Mouse (Mus musculus): ENCODE data around the gene Spock2.
"Not testable (repeated sequence)": the region's sequence is repeated elsewhere in the genome, so short reads cannot be mapped to it uniquely, and the experiment has no call there.

Gene Spock2

DNA sequence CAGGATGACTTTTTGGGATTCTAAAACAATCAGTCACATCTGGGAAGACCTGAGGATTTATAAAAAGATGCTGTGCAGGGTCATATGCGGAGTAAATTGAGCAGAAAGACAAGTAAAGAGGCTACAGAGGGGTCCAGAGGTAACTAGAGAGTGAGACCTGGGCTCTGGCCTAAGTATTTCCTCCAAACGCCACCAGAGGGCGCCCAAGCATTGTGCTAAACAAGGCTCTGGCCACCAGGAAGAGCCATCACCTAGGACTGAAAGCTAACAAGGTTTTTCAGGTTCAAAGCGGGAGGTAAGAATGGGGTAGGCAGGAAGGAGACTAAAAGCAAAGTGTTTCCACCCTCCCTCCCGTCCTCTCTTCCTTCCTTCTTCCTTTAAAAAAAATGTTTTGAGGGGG, 42.1 kb downstream of the Spock2 start:
- DNase-seq (ENCODE audit: low spot score) = peak; percentile 78

DNA sequence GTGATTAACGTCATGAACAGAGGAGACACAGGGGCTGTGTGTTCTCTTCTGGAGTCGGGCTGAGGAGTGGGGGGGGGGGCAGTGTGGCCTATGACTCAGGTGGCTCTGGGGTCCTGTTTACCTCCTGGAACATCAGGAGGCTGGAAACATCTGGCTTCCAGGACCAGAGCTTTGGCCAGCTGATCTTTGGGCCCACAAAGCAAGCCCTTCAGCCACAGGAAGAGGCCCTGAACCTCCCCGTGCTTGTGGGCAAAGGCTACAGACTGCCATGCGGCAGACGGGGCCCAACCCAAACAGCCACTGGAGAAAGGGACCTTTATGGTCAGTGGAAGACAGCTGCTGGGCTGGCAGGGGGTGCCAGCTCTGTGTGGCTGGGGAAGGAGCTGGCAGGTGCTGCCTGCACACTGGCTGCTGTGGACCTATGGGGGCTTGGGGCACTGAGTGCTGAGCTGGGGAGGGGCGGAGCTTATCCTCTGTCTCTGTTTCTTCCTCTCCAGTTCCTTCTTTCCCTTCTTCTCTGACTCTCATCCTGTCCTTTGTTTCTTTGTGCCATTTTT, 45.2 kb downstream of the Spock2 start:
- DNase-seq (ENCODE audit: low spot score) = no peak

DNA sequence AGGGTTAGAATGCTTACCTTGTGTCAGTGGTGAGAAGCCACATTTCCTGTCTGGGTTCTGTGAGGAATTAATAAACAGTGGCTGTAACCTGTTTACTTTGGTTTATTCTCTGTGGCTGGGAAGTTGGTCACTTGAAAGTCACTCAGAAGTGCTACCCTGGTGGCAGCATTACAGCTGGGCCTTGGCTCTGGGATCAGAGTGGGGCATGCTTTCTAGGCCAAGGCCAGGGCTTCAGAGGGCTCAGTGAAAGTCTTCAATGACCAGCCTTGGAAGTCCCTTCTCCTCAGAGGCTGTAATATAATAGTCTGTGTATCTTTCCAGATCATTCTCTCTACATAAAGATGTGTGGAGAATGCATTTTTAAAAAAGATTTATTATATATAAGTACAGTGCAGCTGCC, 50.0 kb downstream of the Spock2 start:
- no peak for DNase-seq (ENCODE audit: low spot score)

DNA sequence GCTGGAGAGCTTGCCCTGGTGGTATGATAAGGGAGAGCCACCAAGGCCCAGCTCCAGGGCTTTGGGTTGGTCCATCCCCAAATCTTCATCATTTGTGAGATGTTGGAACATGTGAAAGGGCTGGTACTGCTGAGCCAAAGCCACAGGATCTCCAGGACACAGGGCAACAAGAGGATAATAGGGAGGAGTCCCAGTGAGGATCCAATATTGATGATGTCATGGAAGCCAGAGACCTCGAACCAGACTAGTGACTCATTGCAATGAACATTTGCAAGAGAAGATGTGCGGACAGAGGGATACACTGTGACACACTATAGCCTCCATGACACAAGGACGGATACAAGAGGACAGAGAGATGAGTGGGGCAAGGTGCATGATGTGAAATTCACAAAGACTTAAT, 52.1 kb downstream of the Spock2 start:
- no peak for DNase-seq (ENCODE audit: low spot score)

DNA sequence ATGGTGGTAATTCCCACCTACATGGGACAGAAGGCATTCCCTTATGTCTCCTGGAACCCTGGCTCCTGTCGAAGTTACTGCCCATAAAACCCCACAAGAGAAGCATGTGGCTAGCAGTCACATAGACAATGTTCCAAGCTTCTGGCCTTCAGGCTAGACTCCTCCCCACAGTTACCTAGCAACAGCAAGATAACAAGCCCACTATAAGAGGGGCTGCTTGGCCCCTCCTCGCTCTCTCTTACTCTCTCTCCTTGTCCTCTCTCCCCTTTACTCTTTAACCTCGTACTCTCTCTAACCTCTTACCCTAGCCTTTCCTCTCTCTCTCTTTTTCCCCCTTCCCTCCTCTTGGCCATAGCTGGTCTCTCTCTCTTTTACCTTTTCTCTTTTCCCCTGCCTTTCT, 55.4 kb downstream of the Spock2 start:
- not testable (repeated sequence) for DNase-seq (ENCODE audit: low spot score)

DNA sequence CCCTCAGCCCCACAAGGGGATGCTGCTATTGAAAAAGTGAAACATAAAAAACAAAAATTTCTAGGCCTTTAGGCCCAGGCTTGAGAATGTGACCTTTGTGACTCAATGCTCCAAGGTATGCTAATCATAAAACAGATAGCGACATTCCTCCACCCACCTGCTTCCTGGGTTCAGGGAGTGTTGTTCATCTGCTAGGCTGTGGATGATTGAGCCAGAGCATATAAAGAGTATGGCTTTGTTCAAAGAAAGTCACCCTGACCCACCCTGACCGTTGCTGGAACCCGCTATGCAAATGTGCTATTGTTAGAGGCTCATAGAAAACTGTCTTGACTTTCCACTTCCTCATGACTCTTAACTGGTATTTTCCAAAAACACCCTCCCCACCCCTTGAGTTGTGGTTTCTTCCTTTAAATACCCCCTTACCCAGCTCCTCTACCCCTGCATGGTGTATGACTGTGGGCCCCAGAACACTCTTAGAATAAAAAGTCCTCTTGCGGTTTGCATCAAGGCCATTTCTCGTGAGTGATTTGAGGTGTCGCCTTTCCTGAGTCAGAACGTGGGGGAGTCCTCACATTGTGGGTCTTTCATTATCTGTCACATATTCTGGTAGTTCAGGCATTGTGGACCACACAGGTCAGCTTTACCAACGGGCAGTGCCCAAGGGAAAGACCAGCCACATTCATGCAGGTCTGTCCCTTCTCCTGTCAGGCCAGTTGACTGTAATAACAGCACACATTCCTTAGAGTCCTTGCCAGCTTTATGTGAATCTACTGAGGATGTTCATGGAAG, 56.4 kb downstream of the Spock2 start:
- not testable (repeated sequence) for DNase-seq (ENCODE audit: low spot score)

DNA sequence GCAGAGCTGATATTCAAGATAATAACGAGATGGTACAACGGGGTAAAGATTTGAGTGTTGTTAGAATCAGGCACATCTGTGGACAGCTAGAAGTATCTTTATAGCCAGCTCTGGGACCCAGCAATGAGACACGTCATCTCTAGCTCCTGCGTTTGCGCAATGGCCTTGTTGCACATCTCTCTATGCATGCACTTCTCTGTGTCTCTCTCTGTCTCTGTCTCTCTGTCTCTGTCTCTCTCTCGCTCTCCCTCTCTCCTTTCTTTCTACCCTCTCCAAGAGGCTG, 56.9 kb downstream of the Spock2 start:
- DNase-seq (ENCODE audit: low spot score) = no peak

DNA sequence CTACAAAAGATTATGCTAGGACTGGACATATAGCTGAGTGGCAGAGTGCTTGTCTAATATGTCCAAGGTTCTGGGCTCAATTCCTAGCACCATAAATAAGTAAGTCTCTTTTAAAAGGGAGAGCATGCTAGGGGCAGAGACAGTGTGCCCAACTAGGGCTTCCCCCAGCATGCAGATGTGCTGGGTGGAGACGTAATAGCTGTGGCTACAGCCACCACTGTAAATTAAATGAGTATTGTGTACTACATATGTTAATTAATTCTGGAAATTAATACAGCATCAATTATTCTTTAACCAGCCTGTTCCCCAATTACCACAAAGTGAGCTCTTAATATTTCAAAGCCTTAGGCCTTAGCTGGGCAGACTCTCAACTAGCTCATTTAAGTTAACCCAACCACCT, 58.9 kb downstream of the Spock2 start:
- DNase-seq (ENCODE audit: low spot score) = no peak

DNA sequence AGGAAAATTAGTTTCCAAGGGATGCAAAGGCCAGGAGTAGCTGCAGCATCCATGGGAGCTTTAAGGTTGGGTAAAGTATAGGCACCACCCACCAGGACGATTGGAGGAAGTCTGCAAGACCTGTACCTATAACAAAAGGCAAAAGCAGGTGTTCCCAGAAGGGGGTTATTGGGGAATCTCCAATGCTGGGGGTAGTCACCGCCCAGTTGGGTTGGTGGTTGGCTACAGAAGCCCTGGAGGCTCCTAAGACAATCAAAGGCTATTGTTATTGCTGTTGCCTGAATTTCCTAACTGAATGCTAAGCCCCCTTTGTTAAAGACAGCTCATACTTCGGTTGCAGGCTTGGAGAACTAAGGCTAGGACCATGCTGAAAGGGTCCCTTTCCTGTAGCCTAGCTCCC, 60.0 kb downstream of the Spock2 start:
- no peak for DNase-seq (ENCODE audit: low spot score)

DNA sequence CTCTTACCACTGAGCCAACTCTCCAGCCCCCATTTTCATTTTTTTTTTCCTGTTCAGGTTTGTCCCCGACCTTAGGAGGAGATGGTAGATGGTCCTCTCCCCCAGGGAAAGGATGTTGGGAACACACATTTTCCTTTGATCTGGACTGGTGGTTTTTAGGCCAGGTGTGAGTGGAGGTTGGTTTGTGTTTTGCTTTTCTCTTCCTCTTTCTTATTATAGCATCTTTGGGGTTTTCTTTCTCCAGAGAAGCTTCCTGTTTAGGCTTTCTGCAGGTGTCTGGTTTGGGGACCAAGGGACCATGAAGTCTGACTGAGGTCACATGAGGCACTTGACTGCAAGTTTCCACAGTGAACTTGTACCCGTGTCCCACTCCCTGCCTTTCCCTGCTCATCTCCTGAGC, 62.3 kb downstream of the Spock2 start:
- DNase-seq (ENCODE audit: low spot score) = peak; percentile 31

DNA sequence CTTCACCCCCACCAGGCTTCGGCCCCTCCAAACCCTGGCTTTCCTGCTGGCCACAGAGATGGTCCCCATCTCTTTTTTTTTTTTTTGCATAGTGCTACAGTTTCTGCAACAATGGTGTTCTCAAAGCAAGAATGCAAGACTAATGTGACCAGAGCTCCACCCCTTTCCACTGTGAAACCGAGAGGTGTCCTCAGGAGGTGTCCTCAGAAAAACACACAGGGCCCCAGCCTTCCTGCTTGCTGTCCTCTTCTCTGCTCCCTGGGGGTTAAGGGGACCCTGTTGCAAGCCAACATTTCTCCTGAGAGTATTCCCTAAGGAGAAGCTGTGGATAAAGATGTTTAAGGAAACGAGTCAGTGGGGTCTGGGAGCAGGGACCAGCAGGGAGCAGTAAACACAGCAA, 62.9 kb downstream of the Spock2 start:
- peak; percentile 43 for DNase-seq (ENCODE audit: low spot score)

DNA sequence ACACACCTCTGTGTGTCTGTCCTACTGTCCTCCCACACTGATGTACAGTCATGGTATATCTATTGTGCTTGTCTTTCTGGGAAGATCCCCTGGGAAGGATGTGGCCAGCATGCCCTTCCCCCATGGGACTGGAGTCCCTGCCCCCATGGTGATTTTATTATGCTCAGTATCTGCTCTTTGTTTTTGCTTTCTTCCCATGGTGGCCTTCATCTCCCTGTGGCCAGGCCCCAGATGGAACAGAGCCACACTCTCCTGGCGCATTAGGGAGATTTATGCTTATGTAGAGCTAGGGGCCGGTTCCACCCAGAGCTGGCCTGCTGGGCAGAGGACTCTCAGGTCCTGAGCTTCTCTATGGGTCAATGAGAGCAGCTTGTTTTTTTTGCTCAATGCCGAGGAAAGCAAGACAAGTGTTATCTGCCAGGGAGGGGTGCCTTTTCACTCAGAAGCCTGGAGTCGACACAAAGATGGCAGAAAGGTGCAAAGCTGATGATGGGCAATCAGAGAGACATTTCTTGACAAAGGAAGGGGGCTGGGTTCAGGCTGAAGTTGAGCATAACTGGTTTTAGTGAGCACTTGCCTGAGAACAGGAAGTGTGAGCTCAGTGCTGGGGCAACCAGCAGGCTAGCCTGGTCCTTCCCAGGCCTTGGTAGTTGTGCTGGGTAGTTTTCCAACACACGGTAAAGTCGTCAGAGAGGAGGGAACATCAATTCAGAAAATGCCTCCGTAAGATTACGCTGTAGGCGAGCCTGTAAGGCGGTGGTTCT, 64.5 kb downstream of the Spock2 start:
- no peak for DNase-seq (ENCODE audit: low spot score)

DNA sequence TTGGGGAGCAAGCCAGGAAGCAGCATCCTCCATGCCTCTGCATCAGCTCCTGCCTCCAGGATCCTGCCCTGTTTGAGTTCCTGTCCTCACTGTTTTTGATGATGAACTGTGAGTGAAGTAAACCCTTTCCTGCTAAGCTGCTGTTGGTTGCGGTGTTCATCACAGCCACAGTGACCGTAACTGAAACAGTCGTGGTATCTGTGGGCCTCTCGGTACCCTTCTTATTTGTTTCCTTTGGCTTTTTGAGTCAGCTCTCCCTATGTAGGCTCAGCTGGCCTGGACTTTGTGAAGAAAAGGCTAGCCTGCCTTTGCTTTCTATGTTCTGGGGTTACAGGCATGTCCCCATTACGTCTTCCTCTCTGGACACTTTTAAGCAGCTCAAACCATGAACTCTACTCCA, 65.3 kb downstream of the Spock2 start:
- DNase-seq (ENCODE audit: low spot score) = no peak

DNA sequence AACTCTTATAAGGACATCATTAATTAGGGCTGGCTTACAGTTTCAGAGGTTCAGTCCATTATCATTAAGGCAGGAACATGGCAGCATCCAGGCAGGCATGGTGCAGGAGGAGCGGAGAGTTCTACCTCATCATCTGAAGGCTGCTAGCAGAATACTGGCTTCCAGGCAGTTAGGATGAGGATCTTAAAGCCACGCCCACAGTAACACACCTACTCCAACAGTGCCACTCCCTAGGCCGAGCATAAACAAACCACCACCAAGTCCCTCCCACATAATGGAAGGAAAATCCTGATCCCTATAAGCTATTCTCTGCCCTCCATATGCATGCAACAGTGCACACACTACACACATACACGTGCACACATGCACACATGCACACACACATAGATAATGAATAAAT, 66.3 kb downstream of the Spock2 start:
- DNase-seq (ENCODE audit: low spot score) = no peak

DNA sequence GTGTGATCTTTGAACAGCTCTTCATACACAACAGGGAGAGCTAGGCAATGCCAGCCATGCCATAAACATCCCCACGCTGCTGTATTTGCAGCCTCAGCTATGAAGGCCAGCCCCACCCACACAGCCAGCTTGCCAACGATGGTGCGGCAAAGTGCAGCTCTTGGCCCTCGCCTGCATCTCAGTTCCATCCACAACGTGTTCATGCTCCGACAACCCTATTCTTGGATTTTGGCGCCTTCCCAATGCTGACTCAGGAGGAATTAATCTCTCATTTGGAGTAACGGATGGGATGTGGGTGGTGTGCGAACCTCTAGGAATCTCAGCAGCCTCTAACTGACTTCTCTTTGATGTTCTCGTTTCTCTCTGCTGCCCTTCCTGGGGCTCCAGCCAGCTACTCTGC, 67.0 kb downstream of the Spock2 start:
- DNase-seq (ENCODE audit: low spot score) = no peak

DNA sequence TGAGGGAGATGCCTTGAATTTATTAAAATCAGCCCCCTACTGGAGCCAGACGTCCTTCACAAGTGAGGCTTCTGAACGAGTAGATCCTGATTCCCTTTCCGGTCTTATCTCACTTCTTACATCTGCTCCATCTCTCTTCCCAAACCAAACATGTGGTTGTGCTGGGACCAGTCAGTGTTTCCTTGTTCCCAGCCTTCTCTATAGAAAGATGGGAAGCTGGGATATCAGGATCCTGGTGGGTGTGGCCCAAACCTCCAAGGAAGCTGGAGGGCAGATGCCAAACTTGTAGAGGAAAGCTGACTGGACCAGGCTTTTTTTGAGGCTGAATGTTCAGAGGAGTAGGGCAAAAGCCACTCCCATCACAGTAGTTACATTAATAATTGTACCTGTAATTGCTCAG, 68.5 kb downstream of the Spock2 start:
- no peak for DNase-seq (ENCODE audit: low spot score)

DNA sequence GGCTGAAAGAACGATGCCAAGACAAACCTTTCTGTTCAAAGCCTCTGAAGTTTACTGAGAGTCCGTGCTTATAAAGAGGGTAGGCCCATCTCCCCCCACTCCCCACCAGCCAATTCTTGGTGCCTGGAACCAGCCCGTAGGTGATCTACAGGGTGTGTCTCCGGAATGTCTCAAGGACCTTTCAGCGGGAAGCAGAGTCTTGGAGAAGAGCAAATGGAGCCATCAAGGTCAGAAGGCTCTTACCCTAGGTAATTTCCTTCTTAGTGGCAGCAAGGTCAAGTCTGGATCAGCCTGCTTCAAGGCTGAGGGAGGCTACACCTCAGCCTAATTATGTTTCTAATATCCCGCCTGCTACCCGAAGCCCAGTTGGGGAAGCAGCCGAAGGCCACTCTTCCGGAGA, 69.3 kb downstream of the Spock2 start:
- DNase-seq (ENCODE audit: low spot score) = not testable (repeated sequence)

Measured in lung, postnatal 25 days (tissue).